Mouse (Mus musculus): ENCODE results near the gene Ubox5. TPM values are rescaled to one million over a fixed set of nuclear protein-coding genes. Genes with fewer than 3 reads are reported as not detected.

The Ubox5 gene
- polyA plus RNA-seq, 1 experiment from 2014 or later, result 13.6 TPM

- H3K4me3 ChIP-seq (replicated peaks), result no peak overlapping the region
- peaks cover 22% of the 10 kb centered on the region for H3K4me1 ChIP-seq
- WGBS, result 84% methylated on average over 5 of the region's 5 CpGs
- H3K4me2 ChIP-seq, result no peak overlapping the region
- no peaks in the 10 kb centered on the region for H3K9me3 ChIP-seq (replicated peaks)
- no peak overlapping the region for H3K9ac ChIP-seq
- H3K27me3 ChIP-seq, result peaks cover 52% of the 10 kb centered on the region
- no peak for ATAC-seq (replicated peaks; ENCODE audit: low FRiP score)
- no peak overlapping the region for H3K27ac ChIP-seq
- no peaks in the 10 kb centered on the region for H3K36me3 ChIP-seq
These were observed 54.9 kb downstream of the Ubox5 start for GRCm38 (mm10) chr2:130574960-130575359.

GRCm38 (mm10) chr2:130569926-130570325, 59.9 kb downstream of the Ubox5 start:
- H3K27me3 ChIP-seq, result peaks cover 1% of the 10 kb centered on the region
- no peak for ATAC-seq (replicated peaks; ENCODE audit: low FRiP score)
- H3K27ac ChIP-seq, result no peak overlapping the region
- no peak overlapping the region for H3K4me3 ChIP-seq (replicated peaks)
- no peak overlapping the region for H3K9ac ChIP-seq
- H3K9me3 ChIP-seq (replicated peaks), result no peaks in the 10 kb centered on the region
- H3K36me3 ChIP-seq, result peaks cover 23% of the 10 kb centered on the region
- peaks cover 2% of the 10 kb centered on the region for H3K4me1 ChIP-seq
- no peak overlapping the region for H3K4me2 ChIP-seq

- no peak for ATAC-seq (replicated peaks; ENCODE audit: low FRiP score)
- H3K4me3 ChIP-seq (replicated peaks), result no peak overlapping the region
- no peaks in the 10 kb centered on the region for H3K9me3 ChIP-seq (replicated peaks)
- no peak overlapping the region for H3K9ac ChIP-seq
- 78% methylated on average over 4 of the region's 4 CpGs for WGBS
- no peaks in the 10 kb centered on the region for H3K27me3 ChIP-seq
- peaks cover 11% of the 10 kb centered on the region for H3K4me1 ChIP-seq
- H3K27ac ChIP-seq, result no peak overlapping the region
- H3K36me3 ChIP-seq, result peaks cover 25% of the 10 kb centered on the region
- no peak overlapping the region for H3K4me2 ChIP-seq
These were observed 60.9 kb downstream of the Ubox5 start for GRCm38 (mm10) chr2:130568921-130569320.

GRCm38 (mm10) chr2:130564983-130565382, 64.9 kb downstream of the Ubox5 start:
- no peaks in the 10 kb centered on the region for H3K9me3 ChIP-seq (replicated peaks)
- peak overlapping the region; percentile 91 for H3K4me2 ChIP-seq
- peak overlapping the region; percentile 98 for H3K4me3 ChIP-seq (replicated peaks)

GRCm38 (mm10) chr2:130564063-130564462, 65.8 kb downstream of the Ubox5 start:
- H3K4me3 ChIP-seq (replicated peaks), result peak overlapping the region; percentile 98
- H3K4me1 ChIP-seq, result peaks cover 19% of the 10 kb centered on the region
- H3K9ac ChIP-seq, result peak overlapping the region; percentile 97
- H3K36me3 ChIP-seq, result peaks cover 25% of the 10 kb centered on the region
- H3K9me3 ChIP-seq (replicated peaks), result no peaks in the 10 kb centered on the region
- no peaks in the 10 kb centered on the region for H3K27me3 ChIP-seq
- peak; percentile 35; the same call in 1 of the 2 replicates for ATAC-seq (replicated peaks; ENCODE audit: low FRiP score)
- WGBS, result under 1% methylated on average over 23 of the region's 23 CpGs
- H3K4me2 ChIP-seq, result peak overlapping the region; percentile 91
- peak overlapping the region; percentile 67; the same call in 1 of the 2 replicates for H3K27ac ChIP-seq

More at GRCm38 (mm10) chr2:130564983-130565382, 64.9 kb downstream of the Ubox5 start:
- Histone ChIP-seq H3K27me3 (no peaks in the 10 kb centered on the region), H3K27ac (no peak overlapping the region), H3K4me1 (peaks cover 19% of the 10 kb centered on the region), H3K9ac (no peak overlapping the region), H3K36me3 (peaks cover 25% of the 10 kb centered on the region)
- WGBS, result 85% methylated on average over 8 of the region's 8 CpGs
- no peak for ATAC-seq (replicated peaks; ENCODE audit: low FRiP score)

GRCm38 (mm10) chr2:130563212-130564055, 66.4 kb downstream of the Ubox5 start, which contains the start of gene Mrps26:
TSS of gene Mrps26 (plus strand) at chr2:130563742.
- no peaks in the 10 kb centered on the region for H3K9me3 ChIP-seq (replicated peaks)
- peak within 1 kb of the TSS; percentile 89 for H3K27ac ChIP-seq
- peak within 1 kb of the TSS; percentile 98 for H3K4me3 ChIP-seq (replicated peaks)
- H3K36me3 ChIP-seq, result peaks cover 25% of the 10 kb centered on the region
- ATAC-seq (replicated peaks; ENCODE audit: low FRiP score), result peak; percentile 99
- H3K9ac ChIP-seq, result peak within 1 kb of the TSS; percentile 97
- no peaks in the 10 kb centered on the region for H3K27me3 ChIP-seq
- H3K4me1 ChIP-seq, result peaks cover 19% of the 10 kb centered on the region
- H3K4me2 ChIP-seq, result peak within 1 kb of the TSS; percentile 91
- WGBS, result under 1% methylated on average over 61 of the region's 61 CpGs

GRCm38 (mm10) chr2:130558015-130558414, 71.8 kb downstream of the Ubox5 start:
- H3K27me3 ChIP-seq, result no peaks in the 10 kb centered on the region
- H3K36me3 ChIP-seq, result peaks cover 49% of the 10 kb centered on the region
- H3K9ac ChIP-seq, result no peak overlapping the region
- 80% methylated on average over 2 of the region's 2 CpGs for WGBS
- no peak overlapping the region for H3K27ac ChIP-seq
- no peaks in the 10 kb centered on the region for H3K9me3 ChIP-seq (replicated peaks)
- no peak for ATAC-seq (replicated peaks; ENCODE audit: low FRiP score)
- no peak overlapping the region for H3K4me2 ChIP-seq
- peaks cover 5% of the 10 kb centered on the region for H3K4me1 ChIP-seq
- no peak overlapping the region for H3K4me3 ChIP-seq (replicated peaks)

GRCm38 (mm10) chr2:130557462-130557861, 72.4 kb downstream of the Ubox5 start:
- no peak overlapping the region for H3K4me2 ChIP-seq
- peaks cover 54% of the 10 kb centered on the region for H3K36me3 ChIP-seq
- ATAC-seq (replicated peaks; ENCODE audit: low FRiP score), result no peak
- no peaks in the 10 kb centered on the region for H3K4me1 ChIP-seq
- no peaks in the 10 kb centered on the region for H3K27me3 ChIP-seq
- WGBS, result 97% methylated on average over 2 of the region's 2 CpGs
- no peak overlapping the region for H3K27ac ChIP-seq
- no peaks in the 10 kb centered on the region for H3K9me3 ChIP-seq (replicated peaks)
- no peak overlapping the region for H3K4me3 ChIP-seq (replicated peaks)
- H3K9ac ChIP-seq, result no peak overlapping the region

- Histone ChIP-seq H3K27me3 (no peaks in the 10 kb centered on the region), H3K36me3 (peaks cover 66% of the 10 kb centered on the region), H3K9me3 (replicated peaks) (no peaks in the 10 kb centered on the region), H3K4me2 (no peak overlapping the region), H3K9ac (no peak overlapping the region), H3K27ac (no peak overlapping the region), H3K4me3 (replicated peaks) (no peak overlapping the region), H3K4me1 (no peaks in the 10 kb centered on the region)
- no peak for ATAC-seq (replicated peaks; ENCODE audit: low FRiP score)
- 82% methylated on average over 1 of the region's 1 CpGs for WGBS
These were observed 73.5 kb downstream of the Ubox5 start for GRCm38 (mm10) chr2:130556292-130556691.

GRCm38 (mm10) chr2:130554841-130555240, 75.0 kb downstream of the Ubox5 start:
- H3K4me2 ChIP-seq, result no peak overlapping the region
- H3K9ac ChIP-seq, result no peak overlapping the region
- no peak overlapping the region for H3K27ac ChIP-seq
- 86% methylated on average over 7 of the region's 7 CpGs for WGBS
- no peak for ATAC-seq (replicated peaks; ENCODE audit: low FRiP score)
- H3K4me1 ChIP-seq, result no peaks in the 10 kb centered on the region
- H3K4me3 ChIP-seq (replicated peaks), result no peak overlapping the region
- H3K27me3 ChIP-seq, result no peaks in the 10 kb centered on the region
- no peaks in the 10 kb centered on the region for H3K9me3 ChIP-seq (replicated peaks)
- H3K36me3 ChIP-seq, result peaks cover 80% of the 10 kb centered on the region

GRCm38 (mm10) chr2:130546957-130547356, 82.9 kb downstream of the Ubox5 start:
- Histone ChIP-seq H3K27ac (no peak overlapping the region), H3K36me3 (peaks cover 98% of the 10 kb centered on the region), H3K9me3 (replicated peaks) (no peaks in the 10 kb centered on the region), H3K27me3 (no peaks in the 10 kb centered on the region), H3K4me2 (no peak overlapping the region), H3K4me3 (replicated peaks) (no peak overlapping the region), H3K9ac (no peak overlapping the region), H3K4me1 (no peaks in the 10 kb centered on the region)
- 88% methylated on average over 8 of the region's 8 CpGs for WGBS
- no peak for ATAC-seq (replicated peaks; ENCODE audit: low FRiP score)

- Histone ChIP-seq H3K27ac (no peak overlapping the region), H3K9me3 (replicated peaks) (no peaks in the 10 kb centered on the region), H3K4me1 (no peaks in the 10 kb centered on the region), H3K9ac (no peak overlapping the region), H3K27me3 (no peaks in the 10 kb centered on the region), H3K4me2 (no peak overlapping the region), H3K4me3 (replicated peaks) (no peak overlapping the region), H3K36me3 (peaks cover 90% of the 10 kb centered on the region)
- no peak for ATAC-seq (replicated peaks; ENCODE audit: low FRiP score)
- WGBS, result 76% methylated on average over 9 of the region's 9 CpGs
These were observed 89.6 kb downstream of the Ubox5 start for GRCm38 (mm10) chr2:130540266-130540665.

Measured in kidney, embryonic 15.5 days (tissue).